Mouse (Mus musculus): ENCODE data around the gene Chrnb2.
"Not testable (repeated sequence)": the region's sequence is repeated elsewhere in the genome, so short reads cannot be mapped to it uniquely, and the experiment has no call there.

Chrnb2 gene

GRCm38 (mm10) chr3:89764119-89764724 lies at the start of gene Chrnb2:
Gene Chrnb2 (minus strand): TSS chr3:89764632.
- peak; percentile 52 for DNase-seq (ENCODE audit: low spot score)

DNA sequence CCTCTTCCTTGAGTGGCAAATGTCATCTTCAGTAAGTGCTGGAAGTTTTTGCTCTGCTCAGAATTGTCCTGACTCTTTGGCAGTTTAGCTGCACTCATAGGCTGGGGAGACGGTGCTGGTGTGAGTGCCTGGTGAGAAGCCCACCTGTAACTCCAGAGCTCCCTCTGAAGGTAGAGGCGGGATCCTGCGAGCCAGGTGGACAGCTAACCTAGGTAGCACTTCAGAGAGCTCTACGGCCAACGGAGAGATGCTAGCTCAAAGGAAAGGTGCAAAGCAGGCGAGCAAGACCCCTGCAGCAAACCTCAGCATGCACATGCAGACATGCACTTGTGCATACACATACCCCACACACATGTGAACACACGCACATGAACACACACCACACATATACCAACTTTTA lies 49.6 kb upstream of the Chrnb2 start:
- no peak for DNase-seq (ENCODE audit: low spot score)

DNA sequence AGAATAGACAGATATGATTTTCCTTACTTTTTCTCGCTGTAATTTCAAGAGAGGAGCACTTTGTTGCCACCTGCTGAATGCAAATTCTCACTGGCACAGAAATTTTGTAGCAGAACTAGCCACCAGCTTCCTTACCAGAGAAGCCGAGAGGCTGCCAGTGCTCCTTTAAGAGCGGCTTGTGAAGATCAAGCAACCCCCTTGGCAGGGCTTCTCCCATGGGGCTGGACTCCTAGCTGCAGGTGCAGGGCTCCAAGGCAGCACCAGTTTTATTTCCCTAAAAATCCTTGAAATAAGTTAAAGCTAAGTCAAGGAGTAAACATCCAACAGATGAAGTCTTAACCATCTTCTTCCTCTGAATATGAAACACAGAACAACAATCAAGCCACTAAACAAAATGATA lies 47.7 kb upstream of the Chrnb2 start:
- DNase-seq (ENCODE audit: low spot score): no peak

DNA sequence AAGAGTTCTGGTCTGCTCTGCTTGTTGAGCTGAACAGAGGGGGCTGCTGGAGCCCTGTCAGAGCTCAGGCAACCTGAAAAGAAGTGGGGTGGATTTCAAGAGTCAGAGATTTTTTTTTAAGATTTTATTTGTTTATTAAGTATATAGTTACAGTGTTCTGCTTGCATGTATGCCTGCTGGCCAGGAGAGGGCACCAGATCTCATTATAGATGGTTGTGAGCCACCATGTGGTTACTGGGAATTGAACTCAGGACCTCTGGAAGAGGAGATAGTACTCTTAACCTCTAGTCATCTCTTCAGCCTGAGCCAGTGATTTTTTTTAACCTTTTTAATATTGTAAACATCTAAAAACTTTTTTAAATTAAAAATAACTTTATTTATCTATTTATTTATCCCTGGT lies 46.4 kb upstream of the Chrnb2 start:
- DNase-seq (ENCODE audit: low spot score): no peak

- no peak for DNase-seq (ENCODE audit: low spot score)
Observed at GRCm38 (mm10) chr3:89808638-89809037, 44.2 kb upstream of the Chrnb2 start.

DNA sequence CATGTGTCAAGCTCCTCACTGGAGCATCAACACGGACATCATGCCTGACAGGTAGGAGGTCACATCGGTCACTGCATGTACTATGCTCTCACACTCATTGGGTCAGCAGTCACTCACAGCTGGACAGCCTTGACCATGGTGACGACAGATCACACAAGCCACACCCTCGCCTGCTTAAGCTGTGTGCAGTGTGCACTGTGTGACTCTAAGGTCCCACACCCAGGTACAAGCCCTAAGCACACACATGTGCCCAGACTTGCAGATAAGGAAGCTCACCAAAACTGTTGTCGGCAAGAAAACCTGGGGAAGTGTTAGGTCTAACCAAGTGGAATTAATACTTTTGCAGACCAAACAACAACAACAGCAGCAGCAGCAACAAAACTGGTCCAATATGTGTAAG lies 43.4 kb upstream of the Chrnb2 start:
- DNase-seq (ENCODE audit: low spot score): no peak

DNA sequence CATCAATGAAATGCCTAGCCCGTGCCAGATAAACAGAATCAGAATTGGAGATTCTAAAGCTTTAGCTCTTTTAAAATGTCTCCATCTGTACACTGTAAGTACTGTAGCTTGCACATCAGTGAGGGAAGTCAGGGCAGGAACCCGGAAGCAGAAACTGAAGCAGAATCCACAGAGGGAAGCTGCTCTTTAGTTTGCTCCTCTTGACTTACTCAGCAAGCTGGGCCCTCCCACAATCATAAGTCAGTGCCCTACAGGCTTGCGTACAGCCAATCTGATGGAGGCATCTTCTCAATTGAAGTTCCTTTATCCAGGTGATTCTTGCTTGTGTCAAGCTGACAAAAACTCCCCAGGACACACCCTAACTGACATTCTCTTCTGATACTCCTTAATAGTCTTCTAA lies 42.7 kb upstream of the Chrnb2 start:
- DNase-seq (ENCODE audit: low spot score): no peak

DNA sequence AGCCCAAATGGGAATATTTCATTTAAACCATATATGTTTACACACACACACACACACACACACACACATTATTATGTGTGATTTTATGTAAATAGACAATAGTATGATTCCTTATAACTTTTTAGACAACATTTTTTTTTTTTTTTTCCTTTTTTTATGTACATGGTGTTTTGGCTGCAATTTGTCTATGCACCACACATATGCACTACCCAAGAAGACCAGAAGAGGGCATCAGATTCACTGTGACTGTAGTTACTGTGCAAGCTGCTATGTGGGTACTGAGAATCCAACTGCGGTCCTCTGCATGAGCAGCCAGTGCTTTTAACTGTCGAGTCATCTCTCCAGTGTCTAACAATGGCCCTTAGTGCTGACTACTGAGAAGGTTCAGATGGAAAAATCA lies 42.3 kb upstream of the Chrnb2 start:
- no peak for DNase-seq (ENCODE audit: low spot score)

DNA sequence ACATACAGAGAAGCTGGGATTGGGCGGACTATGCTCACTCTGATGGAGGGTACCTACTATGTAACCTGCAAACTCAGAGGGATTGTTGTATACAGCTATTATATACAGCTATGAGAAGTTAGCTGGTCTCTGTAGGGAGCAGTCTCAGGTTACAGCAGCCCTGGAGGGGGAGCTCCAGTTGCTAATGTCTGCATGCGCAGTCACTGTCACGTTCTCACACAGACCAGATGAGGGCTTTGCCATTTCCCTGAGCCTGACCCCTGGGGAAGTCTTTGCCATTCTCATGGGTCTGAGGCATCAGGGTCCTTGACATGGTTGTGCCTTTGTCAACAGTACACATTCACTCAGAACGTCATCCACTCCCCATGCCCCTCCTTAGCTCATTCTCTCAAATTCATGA lies 40.7 kb upstream of the Chrnb2 start:
- DNase-seq (ENCODE audit: low spot score): no peak

- DNase-seq (ENCODE audit: low spot score): no peak
Observed at GRCm38 (mm10) chr3:89802876-89803275, 38.4 kb upstream of the Chrnb2 start.

DNA sequence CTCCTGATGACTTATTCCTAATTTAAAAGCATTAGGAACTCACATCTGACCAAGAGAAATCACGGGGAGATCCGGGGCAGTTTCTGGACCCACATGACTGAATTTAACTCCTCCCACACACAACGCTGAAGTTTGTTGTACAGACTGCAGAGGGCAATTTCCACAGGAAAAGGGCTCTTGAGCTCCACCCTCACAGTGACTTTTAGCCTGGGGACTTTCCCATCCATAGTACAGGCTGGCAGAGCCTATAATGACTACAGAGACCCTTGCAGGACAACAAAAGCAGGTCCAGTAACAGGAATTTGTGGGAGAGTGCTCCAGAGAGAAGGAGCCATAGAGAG lies 37.0 kb upstream of the Chrnb2 start:
- no peak for DNase-seq (ENCODE audit: low spot score)

DNA sequence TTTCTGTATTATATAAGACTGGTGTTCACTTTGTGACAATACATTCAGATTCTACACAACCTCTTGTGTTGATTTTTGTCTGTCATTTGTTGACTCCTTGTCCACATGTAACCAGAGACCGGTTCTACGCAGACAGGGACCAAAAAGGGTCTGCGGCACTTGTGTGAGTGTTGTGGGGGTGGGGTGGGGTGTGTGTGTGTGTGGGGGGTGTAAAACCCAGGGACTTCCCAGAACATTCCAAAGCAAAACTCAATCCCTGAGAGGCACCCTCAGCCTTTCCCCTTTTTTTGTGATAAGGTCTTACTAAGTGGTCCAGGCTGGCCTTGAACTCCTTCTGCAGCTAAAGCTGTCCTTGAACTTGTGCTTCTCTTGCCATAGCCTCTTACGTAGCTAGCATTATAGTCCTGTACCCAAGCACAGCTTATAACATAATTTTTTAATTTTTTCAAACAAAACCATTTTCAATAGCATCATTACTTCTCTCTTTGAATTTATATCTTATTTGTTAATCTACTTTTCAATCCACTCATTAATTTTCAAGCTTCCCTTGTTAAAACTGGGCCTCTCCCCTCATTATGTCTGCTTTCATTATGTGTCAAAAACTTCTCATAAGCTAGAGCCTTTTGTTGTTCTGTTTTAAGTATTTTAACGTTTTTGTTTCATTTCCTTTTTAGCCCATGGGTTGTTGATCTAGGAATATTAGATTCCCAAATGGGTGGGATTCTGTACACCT lies 36.5 kb upstream of the Chrnb2 start:
- DNase-seq (ENCODE audit: low spot score): no peak

DNA sequence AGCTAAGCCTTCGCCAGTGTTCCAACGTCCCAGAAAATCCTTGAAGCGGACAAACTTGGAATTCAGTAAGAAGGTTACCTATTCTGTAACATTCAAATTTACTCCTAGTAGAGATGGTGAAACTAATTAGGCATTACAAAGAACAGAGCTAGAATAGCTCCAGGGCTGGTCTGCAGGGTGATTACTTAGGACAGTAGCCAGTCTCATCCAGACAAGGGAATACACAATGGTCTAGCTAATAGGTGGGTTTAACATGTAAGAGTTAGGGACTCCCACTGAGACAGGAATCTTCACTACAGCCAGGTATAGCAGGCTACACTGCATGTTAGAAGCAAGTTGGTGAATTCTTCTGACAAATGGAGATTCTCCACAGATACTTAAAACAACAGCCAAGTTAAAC lies 35.6 kb upstream of the Chrnb2 start:
- not testable (repeated sequence) for DNase-seq (ENCODE audit: low spot score)

- DNase-seq (ENCODE audit: low spot score): no peak
Observed at GRCm38 (mm10) chr3:89799476-89799875, 35.0 kb upstream of the Chrnb2 start.

DNA sequence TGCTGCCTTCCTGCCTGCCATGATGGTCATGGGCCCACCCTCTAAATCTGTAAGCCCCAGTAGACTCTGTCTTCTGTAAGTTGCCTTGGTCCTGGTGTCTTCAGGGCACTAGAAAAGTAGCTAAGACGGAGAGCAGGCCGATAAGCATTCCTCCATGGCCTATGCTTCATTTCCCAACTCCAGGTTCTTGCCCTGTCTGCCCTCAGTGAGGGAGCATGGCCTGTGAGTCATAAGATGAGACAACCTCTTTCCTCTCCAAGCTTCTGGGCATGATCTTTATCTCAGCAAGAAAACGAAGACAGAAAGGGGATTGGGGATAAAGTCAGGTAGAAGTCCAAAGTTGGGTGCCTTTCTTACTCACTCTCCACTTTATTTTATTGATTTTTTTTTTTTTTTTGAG lies 34.1 kb upstream of the Chrnb2 start:
- DNase-seq (ENCODE audit: low spot score): no peak

DNA sequence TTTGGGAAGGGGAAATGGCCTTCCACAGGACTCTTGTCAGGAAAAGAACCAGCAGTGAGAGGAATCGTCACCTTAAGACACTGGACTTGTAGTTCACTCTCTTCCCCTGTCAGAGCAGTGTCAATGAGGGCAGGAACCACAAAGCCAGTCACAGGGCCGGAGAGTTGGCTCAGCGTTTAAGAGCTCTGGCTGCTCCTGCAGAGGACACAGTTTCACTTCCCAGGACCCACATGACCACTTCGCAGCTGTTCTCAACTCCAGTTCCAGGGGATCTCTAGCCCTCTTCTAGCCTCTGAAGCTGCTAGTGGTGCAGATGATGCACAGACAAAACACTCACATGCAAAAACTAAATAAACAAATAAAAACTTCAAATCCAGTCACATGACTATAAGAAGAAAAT lies 31.9 kb upstream of the Chrnb2 start:
- no peak for DNase-seq (ENCODE audit: low spot score)

DNA sequence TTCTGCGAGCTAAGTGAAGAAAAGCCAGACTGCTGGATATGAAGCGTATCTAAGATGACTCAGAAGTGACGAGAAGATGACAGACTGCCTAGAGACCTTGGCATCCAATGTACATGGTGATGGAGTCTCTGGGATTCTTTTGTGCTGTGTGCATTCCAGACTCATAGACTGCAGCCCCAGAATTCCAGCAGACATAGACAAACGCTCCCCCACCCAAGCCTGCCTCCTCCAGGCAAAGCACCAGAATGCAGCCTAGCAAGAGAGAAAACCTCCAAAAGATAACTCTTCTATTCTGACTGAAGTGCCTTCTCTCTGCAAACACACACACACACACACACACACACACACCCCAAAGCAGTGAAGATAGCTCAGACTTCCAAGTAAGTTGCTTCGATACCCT lies 31.3 kb upstream of the Chrnb2 start:
- DNase-seq (ENCODE audit: low spot score): no peak

DNA sequence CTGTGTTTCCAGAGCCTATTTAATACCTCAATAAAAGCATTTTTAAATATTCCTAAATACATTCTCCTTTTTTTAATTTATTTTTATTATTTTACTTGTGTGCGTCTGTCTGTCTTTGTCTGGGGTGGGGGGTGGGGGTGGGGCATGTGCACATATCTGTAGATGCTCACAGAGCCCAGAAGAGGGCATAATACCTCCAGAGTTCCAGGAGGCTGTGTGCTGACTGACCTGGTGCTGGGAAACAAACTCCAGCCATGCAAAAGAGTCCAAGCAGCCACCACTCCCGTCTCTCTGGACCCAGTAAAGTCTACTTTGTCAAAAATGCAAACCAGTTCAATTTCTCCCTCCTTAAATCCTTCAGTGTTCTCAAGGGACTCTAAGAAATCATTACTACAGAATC lies 30.2 kb upstream of the Chrnb2 start:
- no peak for DNase-seq (ENCODE audit: low spot score)

- DNase-seq (ENCODE audit: low spot score): no peak
Observed at GRCm38 (mm10) chr3:89788680-89789352, 24.4 kb upstream of the Chrnb2 start.

GRCm38 (mm10) chr3:89786275-89786674 lies 21.8 kb upstream of the Chrnb2 start:
- no peak for DNase-seq (ENCODE audit: low spot score)

- peak; percentile 69 for DNase-seq (ENCODE audit: low spot score)
Observed at GRCm38 (mm10) chr3:89784991-89785753, 20.7 kb upstream of the Chrnb2 start.

- DNase-seq (ENCODE audit: low spot score): no peak
Observed at GRCm38 (mm10) chr3:89781640-89782039, 17.2 kb upstream of the Chrnb2 start.

DNA sequence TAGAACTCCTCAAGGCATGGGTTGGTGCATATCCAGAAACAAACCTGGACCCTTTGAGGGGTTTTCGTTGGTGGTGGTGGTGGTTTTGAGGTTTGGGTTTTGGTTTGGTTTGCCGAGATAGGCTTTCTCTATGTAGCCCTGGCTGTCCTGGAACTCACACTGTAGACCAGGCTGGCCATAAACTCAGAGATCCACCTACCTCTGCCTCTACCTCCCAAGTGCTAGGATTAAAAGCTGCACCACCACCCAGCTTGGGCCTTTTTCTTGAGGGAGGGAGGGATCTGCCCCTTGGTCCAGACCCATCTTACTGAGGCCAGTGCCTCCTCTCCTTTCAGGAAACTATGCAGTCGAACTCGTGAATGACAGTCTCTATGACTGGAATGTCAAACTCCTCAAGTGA lies 15.7 kb upstream of the Chrnb2 start:
- no peak for DNase-seq (ENCODE audit: low spot score)

All from layer of hippocampus, adult 11-12 months (tissue).